Mouse (Mus musculus): Measurements from ENCODE around the gene Uvrag. TPM values are rescaled to one million over a fixed set of nuclear protein-coding genes. Genes with fewer than 3 reads are reported as not detected.
"Not testable (repeated sequence)": the region's sequence is repeated elsewhere in the genome, so short reads cannot be mapped to it uniquely, and the experiment has no call there.

Gene Uvrag
- polyA plus RNA-seq, 1 experiment from 2014 or later = 15.6 TPM

- Histone ChIP-seq H3K27ac (replicated peaks) (no peak overlapping the region), H3K9ac (replicated peaks) (no peak overlapping the region), H3K4me1 (peaks cover 12% of the 10 kb centered on the region), H3K4me3 (replicated peaks) (no peak overlapping the region), H3K9me3 (replicated peaks) (no peaks in the 10 kb centered on the region), H3K27me3 (replicated peaks) (no peaks in the 10 kb centered on the region), H3K36me3 (no peaks in the 10 kb centered on the region), H3K4me2 (no peak overlapping the region)
- no peak for ATAC-seq (ENCODE audit: low FRiP score)
- 6% methylated on average over 2 of the region's 2 CpGs for WGBS
These were observed 75.0 kb downstream of the Uvrag start for GRCm38 (mm10) chr7:99065920-99066319.

GRCm38 (mm10) chr7:99065391-99065831, 75.5 kb downstream of the Uvrag start:
- Histone ChIP-seq H3K9ac (replicated peaks) (no peak overlapping the region), H3K27ac (replicated peaks) (peak overlapping the region; percentile 54; the same call in 1 of the 2 replicates), H3K4me2 (peak overlapping the region; percentile 38), H3K9me3 (replicated peaks) (no peaks in the 10 kb centered on the region), H3K36me3 (no peaks in the 10 kb centered on the region), H3K4me3 (replicated peaks) (no peak overlapping the region), H3K4me1 (peaks cover 12% of the 10 kb centered on the region), H3K27me3 (replicated peaks) (no peaks in the 10 kb centered on the region)
- ATAC-seq (ENCODE audit: low FRiP score) = peak; percentile 55; the same call in 1 of the 2 replicates
- WGBS = 3% methylated on average over 11 of the region's 11 CpGs

- peaks cover 12% of the 10 kb centered on the region for H3K4me1 ChIP-seq
- 35% methylated on average over 3 of the region's 3 CpGs for WGBS
- no peak for ATAC-seq (ENCODE audit: low FRiP score)
- no peaks in the 10 kb centered on the region for H3K27me3 ChIP-seq (replicated peaks)
- H3K4me3 ChIP-seq (replicated peaks) = no peak overlapping the region
- no peak overlapping the region for H3K27ac ChIP-seq (replicated peaks)
- H3K4me2 ChIP-seq = no peak overlapping the region
- no peaks in the 10 kb centered on the region for H3K9me3 ChIP-seq (replicated peaks)
- H3K9ac ChIP-seq (replicated peaks) = no peak overlapping the region
- no peaks in the 10 kb centered on the region for H3K36me3 ChIP-seq
These were observed 76.1 kb downstream of the Uvrag start for GRCm38 (mm10) chr7:99064795-99065194.

- peaks cover 12% of the 10 kb centered on the region for H3K4me1 ChIP-seq
- ATAC-seq (ENCODE audit: low FRiP score) = peak; percentile 41
- H3K36me3 ChIP-seq; H3K9ac ChIP-seq (replicated peaks); H3K9me3 ChIP-seq (replicated peaks); H3K27ac ChIP-seq (replicated peaks); H3K27me3 ChIP-seq (replicated peaks); H3K4me3 ChIP-seq (replicated peaks); H3K4me2 ChIP-seq: not testable (repeated sequence)
- WGBS = 83% methylated on average over 3 of the region's 3 CpGs
These were observed 78.7 kb downstream of the Uvrag start for GRCm38 (mm10) chr7:99062263-99062662.

GRCm38 (mm10) chr7:99061056-99061680, 79.8 kb downstream of the Uvrag start:
- Histone ChIP-seq H3K9ac (replicated peaks) (no peak overlapping the region), H3K27ac (replicated peaks) (no peak overlapping the region), H3K4me1 (peaks cover 11% of the 10 kb centered on the region), H3K36me3 (no peaks in the 10 kb centered on the region), H3K27me3 (replicated peaks) (no peaks in the 10 kb centered on the region), H3K4me2 (no peak overlapping the region), H3K9me3 (replicated peaks) (no peaks in the 10 kb centered on the region), H3K4me3 (replicated peaks) (no peak overlapping the region)
- no peak for ATAC-seq (ENCODE audit: low FRiP score)
- 79% methylated on average over 7 of the region's 7 CpGs for WGBS

GRCm38 (mm10) chr7:99060476-99060875, 80.5 kb downstream of the Uvrag start:
- 93% methylated on average over 5 of the region's 5 CpGs for WGBS
- Histone ChIP-seq H3K27me3 (replicated peaks) (no peaks in the 10 kb centered on the region), H3K4me2 (no peak overlapping the region), H3K4me1 (peaks cover 4% of the 10 kb centered on the region), H3K27ac (replicated peaks) (no peak overlapping the region), H3K36me3 (no peaks in the 10 kb centered on the region), H3K4me3 (replicated peaks) (no peak overlapping the region), H3K9ac (replicated peaks) (no peak overlapping the region), H3K9me3 (replicated peaks) (no peaks in the 10 kb centered on the region)
- ATAC-seq (ENCODE audit: low FRiP score) = no peak

DNA sequence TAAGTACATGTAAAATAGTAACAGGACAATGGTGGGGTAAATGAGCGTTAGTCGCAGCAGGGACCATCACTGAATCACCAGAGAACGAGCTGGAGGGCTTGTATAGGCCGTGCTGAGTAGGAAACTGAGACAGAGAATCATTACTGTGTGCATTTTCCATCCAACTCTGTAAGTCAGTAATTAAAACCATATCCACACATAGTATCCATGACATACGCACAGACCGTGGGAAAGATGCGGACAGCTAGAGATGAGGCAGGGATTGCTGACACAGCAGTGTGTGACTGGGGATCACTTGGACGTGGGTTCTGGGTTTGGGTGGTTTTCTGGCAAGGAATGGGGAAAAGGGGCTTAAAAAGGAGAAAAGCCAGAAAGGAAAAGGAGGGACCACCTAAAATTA, 81.0 kb downstream of the Uvrag start:
- Histone ChIP-seq H3K4me1 (no peaks in the 10 kb centered on the region), H3K9ac (replicated peaks) (no peak overlapping the region)
- 82% methylated on average over 8 of the region's 8 CpGs for WGBS

GRCm38 (mm10) chr7:99057053-99057630, 83.8 kb downstream of the Uvrag start:
- Histone ChIP-seq H3K4me2 (no peak overlapping the region), H3K9me3 (replicated peaks) (0 out of 2 replicates have a peak, but pooled peaks cover 2% of the 10 kb centered on the region), H3K27me3 (replicated peaks) (no peaks in the 10 kb centered on the region), H3K4me1 (no peaks in the 10 kb centered on the region), H3K27ac (replicated peaks) (no peak overlapping the region), H3K36me3 (no peaks in the 10 kb centered on the region), H3K4me3 (replicated peaks) (no peak overlapping the region), H3K9ac (replicated peaks) (no peak overlapping the region)
- ATAC-seq (ENCODE audit: low FRiP score) = no peak
- WGBS = 92% methylated on average over 17 of the region's 17 CpGs

More for the DNA sequence above, 81.0 kb downstream of the Uvrag start:
- ATAC-seq (ENCODE audit: low FRiP score) = no peak
- Histone ChIP-seq H3K27me3 (replicated peaks) (no peaks in the 10 kb centered on the region), H3K4me3 (replicated peaks) (no peak overlapping the region), H3K36me3 (no peaks in the 10 kb centered on the region), H3K9me3 (replicated peaks) (no peaks in the 10 kb centered on the region), H3K27ac (replicated peaks) (no peak overlapping the region), H3K4me2 (no peak overlapping the region)

DNA sequence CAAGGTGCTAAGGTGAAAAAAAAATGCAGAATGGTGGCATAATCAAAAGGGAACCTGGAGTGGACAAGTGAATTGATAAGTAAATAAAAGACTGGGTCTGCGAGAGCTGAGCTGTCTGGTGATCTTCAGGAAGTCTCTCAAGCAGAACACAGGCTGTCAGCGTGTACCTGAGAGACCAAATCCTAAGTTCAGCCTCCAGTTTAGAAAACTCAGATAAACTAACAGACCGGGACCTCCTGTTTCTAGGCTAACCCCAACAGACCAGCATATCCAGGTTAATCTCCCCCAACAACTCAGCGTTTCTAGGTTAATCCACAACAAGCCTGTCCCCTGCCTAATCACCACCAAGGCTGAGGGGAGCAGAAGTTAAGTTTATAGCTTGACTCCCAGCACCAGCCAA, 87.3 kb downstream of the Uvrag start:
- H3K4me1 ChIP-seq = 0 out of 2 replicates have a peak, but pooled peaks cover 4% of the 10 kb centered on the region
- H3K4me3 ChIP-seq (replicated peaks) = no peak overlapping the region
- WGBS = 85% methylated on average over 4 of the region's 4 CpGs
- no peak for ATAC-seq (ENCODE audit: low FRiP score)
- H3K9me3 ChIP-seq (replicated peaks) = 0 out of 2 replicates have a peak, but pooled peaks cover 2% of the 10 kb centered on the region
- H3K27ac ChIP-seq (replicated peaks) = no peak overlapping the region
- H3K9ac ChIP-seq (replicated peaks) = no peak overlapping the region
- no peak overlapping the region for H3K4me2 ChIP-seq
- no peaks in the 10 kb centered on the region for H3K27me3 ChIP-seq (replicated peaks)
- no peaks in the 10 kb centered on the region for H3K36me3 ChIP-seq

- Histone ChIP-seq H3K4me3 (replicated peaks) (no peak overlapping the region), H3K27ac (replicated peaks) (no peak overlapping the region), H3K9ac (replicated peaks) (no peak overlapping the region), H3K4me1 (0 out of 2 replicates have a peak, but pooled peaks cover 4% of the 10 kb centered on the region), H3K36me3 (no peaks in the 10 kb centered on the region), H3K4me2 (no peak overlapping the region), H3K27me3 (replicated peaks) (no peaks in the 10 kb centered on the region), H3K9me3 (replicated peaks) (0 out of 2 replicates have a peak, but pooled peaks cover 2% of the 10 kb centered on the region)
- no peak for ATAC-seq (ENCODE audit: low FRiP score)
- 89% methylated on average over 6 of the region's 6 CpGs for WGBS
These were observed 88.3 kb downstream of the Uvrag start for GRCm38 (mm10) chr7:99052471-99053241.

- no peak overlapping the region for H3K9ac ChIP-seq (replicated peaks)
- no peak for ATAC-seq (ENCODE audit: low FRiP score)
- H3K4me1 ChIP-seq = peaks cover 11% of the 10 kb centered on the region; the same call in 1 of the 2 replicates
- H3K27me3 ChIP-seq (replicated peaks) = no peaks in the 10 kb centered on the region
- H3K27ac ChIP-seq (replicated peaks) = peak overlapping the region; percentile 15
- WGBS = 58% methylated on average over 1 of the region's 1 CpGs
- no peaks in the 10 kb centered on the region for H3K36me3 ChIP-seq
- H3K4me2 ChIP-seq = no peak overlapping the region
- H3K4me3 ChIP-seq (replicated peaks) = no peak overlapping the region
- 0 out of 2 replicates have a peak, but pooled peaks cover 2% of the 10 kb centered on the region for H3K9me3 ChIP-seq (replicated peaks)
These were observed 90.1 kb downstream of the Uvrag start for GRCm38 (mm10) chr7:99050882-99051281.

Measured in neural tube, embryonic 15.5 days (tissue).